Mouse (Mus musculus): ENCODE data around the gene Gm5741.

DNA sequence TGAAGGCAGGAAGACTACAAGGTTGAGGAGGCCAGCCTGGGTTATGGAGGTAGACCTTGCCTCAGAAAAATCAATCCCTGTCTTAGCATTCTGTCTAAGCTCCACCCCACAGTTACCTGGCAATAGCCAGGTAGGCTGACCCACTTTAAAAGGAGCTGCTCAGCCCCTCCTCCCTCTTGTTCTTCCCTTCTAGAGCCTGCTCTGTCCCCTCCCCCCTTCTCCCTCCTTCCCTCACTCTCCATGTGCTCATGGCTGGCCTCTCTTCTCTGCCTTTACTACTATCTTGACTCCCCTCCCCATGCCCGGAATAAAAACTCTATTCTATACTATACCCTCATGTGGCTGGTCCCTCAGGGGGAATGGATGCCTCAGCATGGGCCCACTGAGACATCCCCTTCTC, 33.9 kb downstream of the Gm5741 start:
- TF ChIP-seq TAL1 (conservative IDR thresholded peaks at IDR 0.05; ENCODE audit: low read depth, low read length) (no peak), CTCF (IDR thresholded peaks at IDR 0.05; ENCODE audit: low read depth, low read length) (no peak), GATA1 (IDR thresholded peaks at IDR 0.05; ENCODE audit: borderline replicate concordance, low read length) (no peak), POLR2AphosphoS5 (IDR thresholded peaks at IDR 0.05; ENCODE audit: insufficient replicate concordance, low read depth, low read length) (no peak)

Measured in G1E (cell line).